Mouse (Mus musculus) embryonic fibroblast, embryonic 13.5 days (primary cell): ENCODE measurements around the gene Gngt2.

Source experiments
- CTCF ChIP-seq: IDR thresholded peaks from 2 replicates; pipeline ENCODE4 v1.5.1; 2011; ENCODE audit warnings: mild to moderate bottlenecking, control low read depth, low read length, moderate library complexity, borderline replicate concordance; ENCODE audit not compliant: insufficient read depth
- POLR2A ChIP-seq: IDR thresholded peaks from 2 replicates; pipeline ENCODE4 v1.6.1; 2011; ENCODE audit warnings: low read depth, mild to moderate bottlenecking, control low read depth, low read length, moderate library complexity

DNA sequence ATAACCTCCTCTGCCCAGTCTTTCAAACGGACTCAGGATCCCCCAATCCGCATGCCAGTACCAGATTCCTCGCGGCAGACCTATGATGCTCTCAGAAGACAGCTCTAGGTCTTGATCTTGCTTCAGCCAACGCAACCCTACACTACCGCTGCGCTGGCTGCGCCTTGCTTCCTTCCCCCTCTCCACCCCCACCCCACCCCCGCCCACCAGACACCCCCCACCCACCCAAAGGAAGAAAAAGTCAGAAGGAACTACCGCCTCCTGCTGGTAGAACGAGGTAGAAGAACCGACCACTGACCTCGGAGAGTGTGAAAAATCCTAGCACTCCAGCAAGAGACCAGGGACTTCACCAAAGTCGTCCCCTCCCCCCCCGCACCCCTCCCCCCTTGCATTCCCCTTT is 5.4 kb upstream of the Gngt2 start:
- TF ChIP-seq POLR2A = no peak
- TF ChIP-seq CTCF = no peak
